Mouse (Mus musculus) limb, embryonic 13.5 days (tissue): Measurements from ENCODE around the gene Krtap27-1. TPM values are rescaled to one million over a fixed set of nuclear protein-coding genes. Genes with fewer than 3 reads are reported as not detected.

ENCODE experiments used
- ATAC-seq: fragments of 200-750 bp; cut with Nextera tagmentation; 2 replicates; pipeline ENCODE4 v1.8.0; 2017; ENCODE audit warnings: low read depth, moderate number of reproducible peaks, moderate TSS enrichment; ENCODE audit not compliant: low FRiP score
- H3K27ac ChIP-seq: fragments of 300-500 bp; sonication (generic); 2 replicates; pipeline ENCODE4 v1.5.1; 2015; ENCODE audit warnings: inconsistent platforms, mild to moderate bottlenecking, moderate library complexity
- H3K27me3 ChIP-seq: fragments of 300-500 bp; sonication (generic); 2 replicates; pipeline ENCODE4 v1.6.1; 2015; ENCODE audit warnings: mild to moderate bottlenecking, inconsistent platforms
- H3K36me3 ChIP-seq: fragments of 300-500 bp; sonication (generic); 2 replicates; pipeline ENCODE4 v1.6.1; 2015; ENCODE audit warnings: inconsistent platforms, mild to moderate bottlenecking, moderate library complexity
- H3K4me1 ChIP-seq: fragments of 300-500 bp; sonication (generic); 2 replicates; pipeline ENCODE4 v1.6.1; 2015; ENCODE audit warnings: inconsistent platforms
- H3K4me2 ChIP-seq: fragments of 300-500 bp; sonication (generic); replicated peaks from 2 replicates; pipeline ENCODE4 v1.6.1; 2015; ENCODE audit warnings: inconsistent platforms, mild to moderate bottlenecking, moderate library complexity
- H3K4me3 ChIP-seq: fragments of 300-500 bp; sonication (generic); 2 replicates; pipeline ENCODE4 v1.5.1; 2015; ENCODE audit warnings: moderate library complexity, mild to moderate bottlenecking, inconsistent platforms
- H3K9ac ChIP-seq: fragments of 300-500 bp; sonication (generic); 2 replicates; pipeline ENCODE4 v1.6.1; 2015; ENCODE audit warnings: mild to moderate bottlenecking, inconsistent platforms
- H3K9me3 ChIP-seq: fragments of 300-500 bp; sonication (generic); 2 replicates; pipeline ENCODE4 v1.6.1; 2016; ENCODE audit warnings: inconsistent platforms
- WGBS: fragments of 180-500 bp; shearing (Covaris S2); methylation state at CpG from one replicate; pipeline ENCODE4 v1.1.7; 2015; 5-methylcytosine and 5-hydroxymethylcytosine counted together
- polyA plus RNA-seq: library from polyadenylated mRNA; unstranded; fragments of >200 nt; fragmentation: Nextera tagmentation; extraction: Ambion mirVana; gene quantifications from 2 replicates; pipeline ENCODE4 v1.2.1, GENCODE M21; 2015

The Krtap27-1 gene
- polyA plus RNA-seq, 1 experiment from 2014 or later, result not detected

DNA sequence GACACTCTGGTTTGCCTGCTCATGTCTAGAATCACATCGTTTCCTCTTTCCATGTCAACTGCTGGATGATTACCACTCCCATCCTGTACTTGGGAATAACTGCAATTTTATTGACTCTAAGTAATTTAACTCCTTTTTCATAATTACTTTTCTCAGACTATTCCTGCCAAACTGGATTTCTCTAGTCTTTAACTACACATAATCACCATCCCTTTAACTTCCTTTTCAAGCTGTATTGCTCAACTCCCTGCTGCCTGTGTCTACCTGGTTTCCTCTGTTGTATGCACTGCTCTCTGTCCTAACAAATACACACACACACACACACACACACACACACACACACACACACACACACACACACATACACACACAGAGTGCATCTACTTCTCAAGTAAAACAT is 20.4 kb downstream of the Krtap27-1 start:
- no peaks in the 10 kb centered on the region for H3K36me3 ChIP-seq
- WGBS, result 58% methylated on average over 1 of the region's 1 CpGs
- no peaks in the 10 kb centered on the region for H3K27me3 ChIP-seq
- H3K4me3 ChIP-seq, result no peak overlapping the region
- no peak for ATAC-seq
- H3K4me1 ChIP-seq, result no peaks in the 10 kb centered on the region
- H3K27ac ChIP-seq, result no peak overlapping the region
- no peak overlapping the region for H3K9ac ChIP-seq
- H3K9me3 ChIP-seq, result no peaks in the 10 kb centered on the region
- no peak overlapping the region for H3K4me2 ChIP-seq

DNA sequence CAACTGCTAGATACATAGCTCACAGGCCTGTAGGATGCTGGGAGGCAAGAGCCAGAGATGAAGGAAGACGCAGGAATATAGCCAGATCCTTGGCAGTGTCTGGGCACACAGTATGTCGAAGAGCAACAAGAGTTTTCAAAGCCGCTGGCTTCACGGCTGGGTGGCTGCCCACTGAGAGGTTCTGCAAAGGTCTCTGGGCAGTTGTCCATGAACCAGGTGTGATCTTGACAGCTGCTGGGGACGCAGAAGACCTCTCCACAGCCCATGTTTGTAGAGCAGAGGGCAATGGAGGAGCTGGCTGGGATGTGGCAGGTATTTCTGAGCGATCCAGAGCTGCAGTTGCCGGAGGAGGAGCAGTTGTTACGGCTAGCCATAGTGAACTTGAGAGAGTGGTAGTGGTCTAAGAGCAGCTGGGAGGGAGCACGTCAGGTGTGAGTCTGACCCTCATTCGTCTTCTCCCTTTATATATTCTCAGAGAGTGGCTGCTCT is 24.1 kb downstream of the Krtap27-1 start, which contains the start of gene Krtap26-1:
Krtap26-1 (minus strand) TSS at position 439 of the 489 bp plus-strand sequence.
- Histone ChIP-seq H3K4me2 (no peak within 1 kb of the TSS), H3K27me3 (no peaks in the 10 kb centered on the region), H3K4me1 (no peaks in the 10 kb centered on the region), H3K9ac (no peak within 1 kb of the TSS), H3K9me3 (no peaks in the 10 kb centered on the region), H3K36me3 (no peaks in the 10 kb centered on the region), H3K4me3 (no peak within 1 kb of the TSS), H3K27ac (no peak within 1 kb of the TSS)
- 77% methylated on average over 10 of the region's 10 CpGs for WGBS
- ATAC-seq, result no peak

- H3K36me3 ChIP-seq, result no peaks in the 10 kb centered on the region
- no peak overlapping the region for H3K4me3 ChIP-seq
- no peak overlapping the region for H3K4me2 ChIP-seq
- no peaks in the 10 kb centered on the region for H3K27me3 ChIP-seq
- H3K27ac ChIP-seq, result no peak overlapping the region
- H3K9ac ChIP-seq, result no peak overlapping the region
- no peak for ATAC-seq
- no peaks in the 10 kb centered on the region for H3K9me3 ChIP-seq
- 76% methylated on average over 8 of the region's 8 CpGs for WGBS
- no peaks in the 10 kb centered on the region for H3K4me1 ChIP-seq
These were observed 24.9 kb downstream of the Krtap27-1 start for GRCm38 (mm10) chr16:88646366-88647111.

DNA sequence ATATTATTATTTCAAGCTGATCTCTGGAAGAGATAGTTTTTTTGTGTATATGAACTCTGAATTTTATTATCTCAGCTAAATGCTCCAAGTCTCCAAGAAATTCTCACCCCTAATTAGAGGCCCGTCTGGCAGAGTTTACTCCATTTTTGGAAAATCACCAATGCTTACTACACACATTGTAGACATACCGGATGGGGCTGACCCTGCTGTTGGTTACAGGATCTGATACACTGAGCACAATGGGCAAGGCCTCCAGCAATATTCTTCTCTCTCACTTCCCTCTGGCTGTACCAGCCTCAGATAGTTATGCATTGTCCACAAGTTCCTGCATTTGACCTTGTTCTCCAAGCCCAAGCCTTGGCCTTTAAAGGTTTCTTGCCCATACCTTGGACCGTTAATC is 31.4 kb downstream of the Krtap27-1 start:
- Histone ChIP-seq H3K36me3 (no peaks in the 10 kb centered on the region), H3K4me2 (no peak overlapping the region), H3K4me3 (no peak overlapping the region), H3K4me1 (no peaks in the 10 kb centered on the region), H3K9me3 (peaks cover 4% of the 10 kb centered on the region; the same call in 1 of the 2 replicates), H3K9ac (no peak overlapping the region), H3K27me3 (no peaks in the 10 kb centered on the region), H3K27ac (no peak overlapping the region)
- WGBS, result 83% methylated on average over 3 of the region's 3 CpGs
- no peak for ATAC-seq

DNA sequence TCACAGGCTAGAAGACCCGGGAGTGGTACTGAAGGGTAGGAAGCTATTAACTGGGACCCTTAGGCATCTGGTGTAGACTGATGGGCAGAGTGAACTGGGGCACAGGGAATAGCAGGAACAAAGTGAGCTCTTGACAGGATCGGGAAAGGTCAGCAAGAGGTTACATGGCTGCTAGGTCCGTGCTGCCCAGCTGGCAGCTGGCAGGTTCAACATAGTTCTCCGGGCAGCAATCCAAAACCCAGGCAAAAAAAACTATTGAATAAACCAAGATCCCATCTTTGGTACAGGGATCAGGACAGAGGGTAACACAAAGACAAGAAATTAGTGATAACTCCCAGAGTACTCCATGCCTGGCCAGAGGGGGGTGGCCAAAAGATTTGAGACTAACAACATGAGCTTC is 36.3 kb downstream of the Krtap27-1 start:
- 28% methylated on average over 4 of the region's 4 CpGs for WGBS
- Histone ChIP-seq H3K27me3 (no peaks in the 10 kb centered on the region), H3K4me2 (no peak overlapping the region), H3K4me1 (no peaks in the 10 kb centered on the region), H3K9me3 (no peaks in the 10 kb centered on the region), H3K9ac (no peak overlapping the region), H3K27ac (no peak overlapping the region), H3K36me3 (no peaks in the 10 kb centered on the region), H3K4me3 (no peak overlapping the region)
- no peak for ATAC-seq

GRCm38 (mm10) chr16:88631474-88631873 is 40.0 kb downstream of the Krtap27-1 start:
- Histone ChIP-seq H3K9ac (no peak overlapping the region), H3K4me1 (no peaks in the 10 kb centered on the region), H3K9me3 (no peaks in the 10 kb centered on the region), H3K36me3 (no peaks in the 10 kb centered on the region), H3K4me2 (no peak overlapping the region), H3K27ac (no peak overlapping the region), H3K4me3 (no peak overlapping the region), H3K27me3 (no peaks in the 10 kb centered on the region)
- ATAC-seq, result no peak
- 62% methylated on average over 4 of the region's 4 CpGs for WGBS

GRCm38 (mm10) chr16:88627566-88627965 is 43.9 kb downstream of the Krtap27-1 start, which contains the start of gene 2310079G19Rik:
Gene 2310079G19Rik (minus strand): TSS chr16:88627666.
- no peaks in the 10 kb centered on the region for H3K36me3 ChIP-seq

More at GRCm38 (mm10) chr16:88627566-88627965, 43.9 kb downstream of the Krtap27-1 start, which contains the start of gene 2310079G19Rik:
- no peaks in the 10 kb centered on the region for H3K4me1 ChIP-seq
- no peak for ATAC-seq
- WGBS, result 90% methylated on average over 4 of the region's 4 CpGs
- no peak within 1 kb of the TSS for H3K9ac ChIP-seq
- H3K9me3 ChIP-seq, result no peaks in the 10 kb centered on the region
- H3K27me3 ChIP-seq, result no peaks in the 10 kb centered on the region
- no peak within 1 kb of the TSS for H3K4me2 ChIP-seq
- no peak within 1 kb of the TSS for H3K4me3 ChIP-seq
- no peak within 1 kb of the TSS for H3K27ac ChIP-seq

Other genes starting within 250 kb of the Krtap27-1 start
- gene Cldn17, start 164.7 kb downstream of the Krtap27-1 start, polyA plus RNA-seq, result not detected in 2 replicates
- 4.1 and 5.4 TPM in 2 replicates for gene Cldn8, start 108.5 kb downstream of the Krtap27-1 start, polyA plus RNA-seq
- gene Krtap24-1, start 59.4 kb downstream of the Krtap27-1 start, polyA plus RNA-seq, result not detected in 2 replicates
- not detected in 2 replicates for gene 2310079G19Rik, start 44.0 kb downstream of the Krtap27-1 start, polyA plus RNA-seq
- gene Krtap26-1, start 23.9 kb downstream of the Krtap27-1 start, polyA plus RNA-seq, result not detected in 2 replicates
- not detected in 2 replicates for gene 2310061N02Rik, start 36.3 kb upstream of the Krtap27-1 start, polyA plus RNA-seq
- gene Krtap13-1, start 57.2 kb upstream of the Krtap27-1 start, polyA plus RNA-seq, result not detected in 2 replicates
- not detected in 2 replicates for gene Krtap13, start 80.0 kb upstream of the Krtap27-1 start, polyA plus RNA-seq
- gene 2310034C09Rik, start 87.2 kb upstream of the Krtap27-1 start, polyA plus RNA-seq, result not detected in 2 replicates
- gene 2310057N15Rik, start 102.5 kb upstream of the Krtap27-1 start, polyA plus RNA-seq, result not detected in 2 replicates
- not detected in 2 replicates for gene Gm5965, start 106.2 kb upstream of the Krtap27-1 start, polyA plus RNA-seq
- not detected in 2 replicates for gene Gm20741, start 140.5 kb upstream of the Krtap27-1 start, polyA plus RNA-seq
- gene Krtap15, start 148.5 kb upstream of the Krtap27-1 start, polyA plus RNA-seq, result not detected in 2 replicates
- gene Krtap14, start 154.5 kb upstream of the Krtap27-1 start, polyA plus RNA-seq, result not detected in 2 replicates
- gene Krtap19-1, start 197.7 kb upstream of the Krtap27-1 start, polyA plus RNA-seq, result not detected in 2 replicates
- not detected in 2 replicates for gene Krtap19-2, start 202.6 kb upstream of the Krtap27-1 start, polyA plus RNA-seq
- gene Krtap19-3, start 206.4 kb upstream of the Krtap27-1 start, polyA plus RNA-seq, result not detected in 2 replicates
- not detected in 2 replicates for gene Krtap19-4, start 213.4 kb upstream of the Krtap27-1 start, polyA plus RNA-seq
- gene Krtap19-5, start 224.8 kb upstream of the Krtap27-1 start, polyA plus RNA-seq, result not detected in 2 replicates